Mouse (Mus musculus) regulatory T cell (primary cell): ENCODE measurements around the gene Gm10840.
"Not testable (repeated sequence)": the region's sequence is repeated elsewhere in the genome, so short reads cannot be mapped to it uniquely, and the experiment has no call there.

Experiments
- in situ Hi-C: fragments of 300-600 bp; cut with MboI, MseI; formaldehyde crosslinking; loops from one replicate; pipeline ENCODE4 v1.15.1; 2025; ENCODE audit warnings: high pct_unique_total_duplicates

Gm10840 gene

DNA sequence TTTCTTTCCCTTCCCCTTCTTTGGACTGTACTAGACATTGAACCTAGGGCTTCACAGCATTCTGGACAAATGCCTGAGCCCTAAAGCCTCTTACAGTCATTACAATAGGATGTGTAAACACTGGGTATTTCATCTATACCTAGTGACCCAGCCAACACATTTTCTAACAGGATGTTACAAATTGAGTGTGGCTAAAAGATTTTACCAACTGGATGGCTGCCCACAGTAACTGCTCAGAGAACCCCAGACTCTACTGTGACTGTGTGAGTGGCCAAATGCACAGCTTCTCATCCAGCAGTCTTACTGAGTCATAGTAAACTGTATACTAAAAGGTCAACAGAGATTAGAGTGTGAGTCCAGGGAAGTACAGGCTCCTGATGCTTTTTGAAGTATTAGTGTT is 34.7 kb downstream of the Gm10840 start:
- in situ Hi-C loops = no loop called here

DNA sequence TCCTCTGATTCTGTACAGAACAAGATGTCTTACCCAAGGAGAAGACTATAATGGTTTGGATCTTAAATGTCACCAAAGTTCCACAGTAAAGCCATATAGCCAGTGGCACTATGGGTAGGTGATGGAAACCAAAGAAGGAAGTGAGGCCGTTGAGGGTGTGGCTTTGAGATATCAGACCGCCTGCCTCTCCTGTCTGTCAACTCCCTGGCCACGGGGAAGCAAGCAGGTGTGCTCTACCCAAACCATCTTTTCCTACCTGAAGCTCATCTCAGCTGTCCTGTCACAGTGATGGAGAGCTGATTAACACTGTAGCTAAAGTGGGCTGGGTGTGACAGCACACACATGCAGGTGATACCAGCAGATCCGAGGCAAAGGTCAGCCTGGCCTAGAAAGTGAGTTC is 37.6 kb downstream of the Gm10840 start:
- in situ Hi-C loops = no loop called here

DNA sequence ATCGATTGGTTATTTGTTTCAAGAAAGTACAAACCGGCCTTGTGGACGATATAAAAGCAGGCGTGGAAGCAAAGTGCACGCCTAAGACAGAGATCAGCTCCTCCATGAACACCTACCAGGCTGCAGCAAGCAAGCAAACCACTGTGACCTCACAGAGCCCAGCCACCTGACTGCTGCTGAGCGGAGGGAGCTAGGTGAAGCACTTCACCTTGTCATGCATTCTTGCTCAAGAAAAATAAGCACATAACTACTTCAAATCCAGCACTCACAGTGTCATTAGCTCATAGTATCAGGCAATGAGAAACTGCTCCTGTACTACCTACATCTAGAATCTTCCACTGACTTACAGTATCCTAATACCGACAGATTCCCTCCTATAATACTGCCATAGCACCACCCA is 39.3 kb downstream of the Gm10840 start:
- in situ Hi-C loops = not testable (repeated sequence)

GRCm38 (mm10) chr11:106200756-106201155 is 40.1 kb downstream of the Gm10840 start:
- in situ Hi-C loops = no loop called here

GRCm38 (mm10) chr11:106201337-106202122 is 40.9 kb downstream of the Gm10840 start:
- in situ Hi-C loops = no loop called here

DNA sequence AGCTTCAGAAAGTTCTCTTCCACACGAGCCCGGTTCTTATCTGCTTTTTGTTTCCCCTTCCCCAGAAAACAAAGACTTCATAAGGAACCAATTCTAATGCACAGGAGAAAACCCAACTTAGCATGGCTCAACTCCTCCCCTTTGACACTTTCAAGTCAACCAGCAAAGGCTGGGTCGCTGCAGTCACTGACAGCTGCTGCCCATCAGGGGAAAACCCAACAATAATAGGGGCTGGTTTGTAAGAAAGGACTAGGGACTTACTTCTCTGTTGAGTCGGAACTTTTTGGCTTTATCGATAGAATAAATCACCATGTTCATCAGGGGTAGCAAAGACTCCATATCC is 41.4 kb downstream of the Gm10840 start, which contains the start of gene Strada:
Gene Strada (minus strand): TSS at position 46 of the 343 bp plus-strand sequence.
- in situ Hi-C loops = no loop called here
